Mouse (Mus musculus): ENCODE data around the gene Zcchc14.

DNA sequence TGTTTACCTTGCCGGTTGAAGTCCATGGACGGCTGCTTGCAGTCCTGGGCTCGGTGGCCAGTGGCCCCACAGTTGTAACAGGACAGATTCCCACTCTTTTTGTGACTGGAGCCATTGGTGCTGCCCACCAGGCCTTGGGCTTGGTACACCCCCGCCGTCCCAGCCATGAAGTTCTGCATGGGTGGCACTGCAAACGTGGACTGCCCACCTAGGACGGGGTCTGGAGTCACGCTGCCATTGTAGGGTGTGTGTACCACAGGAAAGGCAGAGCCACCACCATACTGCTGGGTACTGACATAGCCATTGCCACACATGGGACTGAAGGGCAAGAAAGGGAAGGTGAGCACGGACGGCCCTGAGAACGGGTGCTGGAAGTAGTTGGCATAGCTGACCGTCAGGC lies 48.9 kb downstream of the Zcchc14 start:
- TF ChIP-seq CHD2 (IDR thresholded peaks at IDR 0.05; ENCODE audit: low read depth, low read length) (no peak), MAFK (IDR thresholded peaks at IDR 0.05; ENCODE audit: insufficient read depth, low read depth, low read length) (no peak), ZC3H11A (IDR thresholded peaks at IDR 0.05; ENCODE audit: borderline replicate concordance, low read depth, low read length) (no peak)

All from ES-E14 (cell line).